Mouse (Mus musculus) bone marrow, adult 2 months (tissue): ENCODE results near the gene Zfp775. TPM values are rescaled to one million over a fixed set of nuclear protein-coding genes. Genes with fewer than 3 reads are reported as not detected.

Experiments used
- H3K27ac ChIP-seq: fragments of 200-500 bp; 2 replicates; pipeline ENCODE4 v1.5.1; 2012; ENCODE audit warnings: low read depth, mild to moderate bottlenecking, control low read depth, inconsistent platforms, low read length; ENCODE audit not compliant: control insufficient read depth, poor library complexity, insufficient read depth
- H3K4me1 ChIP-seq: fragments of 200-500 bp; 2 replicates; pipeline ENCODE4 v1.6.1; 2011; ENCODE audit warnings: low read length; ENCODE audit not compliant: control insufficient read depth, insufficient read depth
- H3K4me3 ChIP-seq: fragments of 200-500 bp; replicated peaks from 2 replicates; pipeline ENCODE3; 2011; ENCODE audit warnings: mild to moderate bottlenecking, low read depth, low read length, control low read depth; ENCODE audit not compliant: control insufficient read depth
- CTCF ChIP-seq: fragments of 200-500 bp; IDR thresholded peaks from 2 replicates; pipeline ENCODE4 v1.5.1; 2011; ENCODE audit warnings: low read length, control low read depth; ENCODE audit not compliant: control insufficient read depth, insufficient read depth
- POLR2A ChIP-seq: fragments of 200-500 bp; IDR thresholded peaks from 2 replicates; pipeline ENCODE4 v1.6.1; 2011; ENCODE audit warnings: low read depth, mild to moderate bottlenecking, control low read depth, low read length, borderline replicate concordance; ENCODE audit not compliant: control insufficient read depth
- WGBS: fragments of 180-500 bp; shearing (Covaris S2); methylation state at CpG from one replicate; pipeline ENCODE4 v1.1.7; 2018; 5-methylcytosine and 5-hydroxymethylcytosine counted together
- polyA plus RNA-seq: library from polyadenylated mRNA; stranded (reverse); fragments of >200 nt; gene quantifications from 2 replicates; pipeline ENCODE4 v1.2.4, GENCODE M21; 2011; ENCODE audit warnings: low replicate concordance; ENCODE audit not compliant: missing spikeins, insufficient read depth, insufficient read length

Gene Zfp775
- polyA plus RNA-seq, 1 experiment, result 1.1 TPM

DNA sequence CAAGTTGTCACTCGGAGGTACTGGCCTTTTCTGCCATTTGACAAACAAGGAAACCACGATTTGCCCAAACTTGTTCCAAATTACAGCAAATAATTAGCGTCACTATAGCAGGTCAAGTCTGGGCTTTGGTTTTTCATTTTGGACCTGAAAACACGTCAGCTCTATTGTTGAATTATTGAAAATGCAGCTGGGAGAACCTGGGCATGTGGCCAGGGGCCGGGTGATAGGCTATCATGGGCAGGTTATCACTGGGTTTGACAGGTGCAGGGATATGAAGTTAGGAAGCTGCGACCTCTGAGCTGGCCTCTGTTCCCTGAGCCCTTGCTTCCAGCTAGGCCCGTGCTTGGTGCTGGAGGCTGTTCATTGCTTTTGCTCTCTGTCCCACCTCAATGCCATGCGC, 29.0 kb downstream of the Zfp775 start:
- H3K4me3 ChIP-seq, result no peak overlapping the region
- 79% methylated on average over 8 of the region's 8 CpGs for WGBS
- TF ChIP-seq POLR2A (no peak), CTCF (no peak)
- no peak overlapping the region for H3K27ac ChIP-seq
- H3K4me1 ChIP-seq, result no peaks in the 10 kb centered on the region

- TF ChIP-seq POLR2A, result no peak
- no peak for TF ChIP-seq CTCF
- Histone ChIP-seq H3K27ac (no peak overlapping the region), H3K4me3 (no peak overlapping the region), H3K4me1 (no peaks in the 10 kb centered on the region)
- 63% methylated on average over 2 of the region's 2 CpGs for WGBS
These were observed 33.2 kb downstream of the Zfp775 start for GRCm38 (mm10) chr6:48635105-48635504.

DNA sequence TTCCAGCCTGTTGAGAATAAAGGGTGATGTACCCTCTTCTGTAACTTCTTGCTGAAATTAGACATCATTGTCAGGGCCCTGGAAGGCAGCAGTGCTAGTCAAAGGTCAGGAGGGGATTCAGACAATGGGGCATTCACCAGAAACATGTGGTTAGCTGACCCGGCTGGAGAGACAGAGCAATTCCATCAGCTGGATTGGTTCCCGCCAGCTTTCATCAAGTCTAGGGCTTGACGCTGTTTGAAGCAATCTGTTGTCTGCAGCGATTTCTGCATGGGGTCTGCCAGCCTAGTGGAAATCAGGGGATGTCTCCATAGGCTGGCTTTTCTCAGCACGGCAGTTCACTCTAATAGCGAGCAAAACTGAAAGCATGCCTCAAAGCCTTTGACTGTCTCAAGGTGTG, 34.7 kb downstream of the Zfp775 start:
- Histone ChIP-seq H3K4me3 (no peak overlapping the region), H3K4me1 (no peaks in the 10 kb centered on the region), H3K27ac (no peak overlapping the region)
- 85% methylated on average over 6 of the region's 6 CpGs for WGBS
- TF ChIP-seq CTCF (no peak), POLR2A (no peak)

- 70% methylated on average over 6 of the region's 6 CpGs for whole genome bisulfite sequencing
- TF ChIP-seq CTCF, result no peak
- no peak for TF ChIP-seq POLR2A
- no peak overlapping the region for H3K27ac ChIP-seq
- no peaks in the 10 kb centered on the region for H3K4me1 ChIP-seq
- H3K4me3 ChIP-seq, result no peak overlapping the region
These were observed 36.1 kb downstream of the Zfp775 start for GRCm38 (mm10) chr6:48637811-48638500.

DNA sequence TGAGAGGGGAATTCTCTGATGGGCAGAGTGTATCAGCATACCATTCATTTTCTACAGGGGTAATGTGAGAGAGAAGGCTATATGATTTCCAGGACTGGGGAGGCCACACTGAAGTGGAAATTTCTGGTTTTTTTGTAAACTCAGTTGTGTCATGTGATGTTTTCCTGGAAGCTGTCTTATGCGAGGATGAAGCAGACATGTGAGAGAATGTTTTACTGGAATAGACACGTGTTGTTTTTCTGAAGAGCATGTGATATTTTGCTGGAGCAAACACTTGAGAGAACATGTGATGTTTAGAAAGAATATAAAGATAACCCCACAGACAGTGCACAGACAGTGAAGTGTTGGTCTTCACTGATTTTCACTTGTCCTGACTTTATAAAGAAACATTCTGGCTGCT, 36.7 kb downstream of the Zfp775 start:
- H3K4me1 ChIP-seq, result no peaks in the 10 kb centered on the region
- WGBS, result 73% methylated on average over 2 of the region's 2 CpGs
- H3K4me3 ChIP-seq, result no peak overlapping the region
- H3K27ac ChIP-seq, result no peak overlapping the region
- TF ChIP-seq POLR2A (no peak), CTCF (no peak)

GRCm38 (mm10) chr6:48641391-48641790, 39.5 kb downstream of the Zfp775 start:
- no peak for TF ChIP-seq CTCF
- TF ChIP-seq POLR2A, result no peak
- Histone ChIP-seq H3K27ac (no peak overlapping the region), H3K4me3 (no peak overlapping the region), H3K4me1 (no peaks in the 10 kb centered on the region)
- WGBS, result 68% methylated on average over 6 of the region's 6 CpGs

DNA sequence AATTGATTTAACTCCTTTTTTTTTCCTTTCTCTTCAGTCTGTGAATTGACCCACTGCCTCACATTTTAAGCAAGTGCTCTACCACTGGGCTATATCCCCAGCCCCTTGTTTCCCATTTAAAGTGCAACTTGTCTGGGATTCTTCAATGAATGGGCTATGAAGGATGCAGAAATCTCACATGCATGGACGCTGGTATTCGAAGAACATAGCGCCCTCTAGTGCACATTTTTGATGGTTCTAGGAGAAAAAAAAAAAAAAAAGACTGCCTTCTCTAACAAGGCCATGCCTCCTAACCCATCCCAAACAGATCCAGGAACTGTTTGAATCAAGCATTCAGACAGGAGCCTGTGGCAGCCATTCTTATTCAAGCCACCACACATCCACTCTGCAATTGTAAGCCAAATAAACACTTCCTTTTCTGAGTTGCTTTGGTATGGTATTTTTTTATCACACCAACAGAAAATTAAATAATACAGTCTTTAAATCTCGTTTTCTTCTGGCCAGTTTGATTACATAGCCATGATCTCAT, 41.0 kb downstream of the Zfp775 start:
- Histone ChIP-seq H3K4me1 (no peaks in the 10 kb centered on the region), H3K4me3 (no peak overlapping the region), H3K27ac (no peak overlapping the region)
- TF ChIP-seq POLR2A (no peak), CTCF (no peak)
- 16% methylated on average over 4 of the region's 4 CpGs for WGBS

DNA sequence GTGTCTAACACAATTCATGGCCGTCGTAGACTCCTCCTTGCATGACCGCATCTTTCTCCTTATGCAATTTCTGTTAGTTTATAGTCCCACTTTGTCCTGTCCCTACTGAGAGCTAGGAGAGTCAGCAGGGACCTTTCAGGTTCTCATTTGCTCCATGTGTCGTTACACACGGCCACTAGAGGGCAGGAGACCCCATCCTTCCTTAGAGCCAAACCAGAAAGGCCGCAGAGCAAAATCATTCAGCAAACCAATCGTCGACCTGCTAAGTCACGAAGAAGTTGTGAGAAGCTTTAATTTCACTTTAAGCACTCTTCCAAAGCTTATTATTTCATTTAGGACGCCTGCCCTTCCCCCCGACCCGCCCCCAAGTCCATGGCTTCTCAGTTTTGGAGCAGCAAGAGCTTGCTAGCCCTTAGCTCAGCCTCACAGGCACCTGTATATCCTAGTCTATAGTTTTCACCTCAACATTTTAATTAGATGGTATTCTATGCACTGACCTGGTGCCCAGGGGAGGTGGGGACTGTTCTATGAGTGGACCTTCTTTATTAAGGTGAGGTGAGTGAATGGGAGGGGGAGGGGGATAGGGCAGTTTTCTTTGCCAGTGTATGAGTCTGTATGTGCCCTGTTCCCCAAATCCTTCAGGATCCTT, 43.9 kb downstream of the Zfp775 start:
- TF ChIP-seq POLR2A (no peak), CTCF (peak; percentile 87)
- Histone ChIP-seq H3K4me3 (no peak overlapping the region), H3K4me1 (no peaks in the 10 kb centered on the region; the same call in 1 of the 2 replicates), H3K27ac (no peak overlapping the region)
- 4% methylated on average over 12 of the region's 12 CpGs for WGBS
